Mouse (Mus musculus): ENCODE results near the gene Rnasek.

Gene Rnasek

DNA sequence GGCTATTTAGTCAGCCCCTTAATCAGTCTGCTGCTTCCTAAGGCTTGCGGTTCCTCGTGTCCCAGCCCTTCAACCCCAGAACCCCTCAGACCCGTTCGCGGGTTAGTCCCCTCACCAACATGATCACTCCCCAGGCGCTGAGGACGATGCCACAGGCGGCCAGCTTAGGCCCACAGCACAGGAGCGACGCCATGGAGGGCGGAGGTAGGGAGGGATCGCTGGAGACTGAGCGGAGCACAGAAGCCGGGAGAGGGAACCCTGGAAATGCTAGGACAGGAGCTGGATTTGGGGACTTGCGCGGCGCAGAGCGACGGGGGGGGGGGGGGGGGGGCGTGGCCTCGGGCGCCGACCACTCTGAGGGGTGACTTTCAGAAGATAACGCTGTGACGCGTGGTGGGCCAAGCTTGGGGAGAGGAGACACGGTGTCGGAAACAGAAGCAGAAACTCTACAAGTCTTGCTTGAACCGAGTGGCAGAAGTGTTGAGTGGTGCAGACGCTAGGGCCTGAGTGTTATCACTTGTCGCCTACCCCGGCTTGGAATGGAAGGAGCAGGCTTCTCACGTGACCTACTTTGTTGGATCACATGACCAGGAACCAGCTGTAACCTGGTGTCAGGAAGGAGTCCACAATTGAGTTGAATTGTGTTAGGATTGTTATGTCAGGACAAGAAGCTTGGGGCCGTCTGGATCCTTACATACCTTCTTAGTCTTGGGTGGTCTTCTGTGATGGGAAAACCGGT, at the start of gene Rnasek, which contains the start of gene Gm21988:
Gene Rnasek, minus strand, starts transcription at position 302 of the 739 bp plus-strand sequence.
Gene Gm21988, minus strand, starts transcription at position 290 of the 739 bp plus-strand sequence.
- peak; percentile 88 for DNase-seq (ENCODE audit: low read depth, low spot score)

DNA sequence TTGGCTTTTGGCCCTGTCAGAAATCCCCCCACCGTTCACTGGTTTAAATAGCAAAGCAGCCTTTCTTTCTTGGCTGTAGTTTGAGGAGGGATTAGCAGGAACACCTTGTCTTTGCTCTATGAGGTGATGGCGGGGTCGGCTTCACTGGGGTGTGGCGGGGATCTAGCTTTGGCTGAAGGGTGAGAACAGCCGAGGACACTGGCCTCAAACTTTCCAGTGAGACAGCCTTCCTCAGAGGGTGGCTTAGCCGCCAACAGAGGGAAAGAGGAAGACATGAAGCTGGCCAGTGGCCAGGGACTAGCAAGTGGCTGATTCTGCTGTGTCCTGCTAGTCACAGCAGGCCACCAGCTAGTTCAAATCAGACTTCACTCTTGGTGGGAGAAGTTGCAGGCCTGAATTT, 49.6 kb upstream of the Rnasek start:
- peak; percentile 28 for DNase-seq (ENCODE audit: low read depth, low spot score)

DNA sequence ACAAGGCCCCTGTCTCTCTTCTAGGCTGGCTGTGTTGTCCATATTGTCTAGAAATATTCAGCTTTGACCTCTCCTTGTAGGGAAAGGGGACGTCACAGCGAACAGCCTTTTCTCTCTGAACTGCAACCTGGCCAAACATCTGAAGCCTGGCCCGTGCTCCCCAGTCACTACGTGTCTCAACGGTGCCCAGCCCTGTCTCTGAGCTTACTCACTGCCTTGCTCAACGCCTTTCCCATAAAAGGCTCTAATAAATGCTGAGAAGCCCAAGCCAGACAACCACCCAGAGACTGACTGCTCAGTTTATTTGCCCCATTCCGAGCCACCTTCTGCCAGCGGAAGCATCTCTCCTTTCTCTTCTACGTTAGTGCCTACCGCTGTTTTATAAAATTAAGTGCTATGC, 48.5 kb upstream of the Rnasek start:
- DNase-seq (ENCODE audit: low read depth, low spot score): no peak

GRCm38 (mm10) chr11:70285686-70286085, 46.0 kb upstream of the Rnasek start:
- DNase-seq (ENCODE audit: low read depth, low spot score): no peak

DNA sequence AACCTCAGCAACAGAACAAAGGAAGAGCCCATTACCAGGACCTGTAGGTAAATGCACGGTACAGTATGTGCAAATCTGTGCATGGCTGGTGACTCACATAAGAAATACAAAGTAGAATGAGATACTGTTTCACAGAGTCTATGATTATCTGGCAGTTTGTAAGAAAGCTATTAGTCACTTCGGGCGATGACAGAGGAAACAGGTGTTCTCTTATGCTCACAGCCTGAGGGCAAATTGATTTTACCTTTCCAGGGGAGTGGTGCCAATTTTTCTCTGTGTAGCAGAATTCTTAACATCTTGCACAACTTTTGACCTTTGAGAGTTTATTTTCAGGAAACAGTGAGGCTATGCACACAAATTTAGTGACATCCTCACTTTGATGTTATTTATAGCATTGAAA, 45.1 kb upstream of the Rnasek start:
- DNase-seq (ENCODE audit: low read depth, low spot score): no peak

- no peak for DNase-seq (ENCODE audit: low read depth, low spot score)
These were observed 44.0 kb upstream of the Rnasek start for GRCm38 (mm10) chr11:70283666-70284065.

- no peak for DNase-seq (ENCODE audit: low read depth, low spot score)
These were observed 40.8 kb upstream of the Rnasek start for GRCm38 (mm10) chr11:70280441-70280840.

- no peak for DNase-seq (ENCODE audit: low read depth, low spot score)
These were observed 39.3 kb upstream of the Rnasek start for GRCm38 (mm10) chr11:70278961-70279360.

DNA sequence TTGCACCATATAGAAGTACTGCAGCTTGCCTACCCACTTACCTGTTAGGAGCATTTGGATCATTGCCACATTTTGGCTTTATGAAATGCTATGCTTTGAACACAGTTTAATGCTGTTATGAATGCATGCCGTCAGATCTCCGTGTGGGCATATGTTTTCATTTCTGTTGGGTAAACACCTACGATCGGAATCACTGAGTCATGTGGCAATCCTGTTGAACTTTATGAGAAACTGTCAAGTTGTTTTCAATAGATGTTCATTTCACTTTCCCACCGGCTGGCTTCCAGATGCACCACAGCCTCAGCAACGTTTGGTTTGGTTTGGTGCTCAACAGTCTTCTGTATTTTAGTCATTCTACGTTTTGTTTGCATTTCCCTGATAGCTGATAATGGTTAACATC, 32.0 kb upstream of the Rnasek start:
- no peak for DNase-seq (ENCODE audit: low read depth, low spot score)

- DNase-seq (ENCODE audit: low read depth, low spot score): no peak
These were observed 26.8 kb upstream of the Rnasek start for GRCm38 (mm10) chr11:70266405-70266804.

- no peak for DNase-seq (ENCODE audit: low read depth, low spot score)
These were observed 26.2 kb upstream of the Rnasek start for GRCm38 (mm10) chr11:70265819-70266218.

- no peak for DNase-seq (ENCODE audit: low read depth, low spot score)
These were observed 25.6 kb upstream of the Rnasek start for GRCm38 (mm10) chr11:70265252-70265651.

GRCm38 (mm10) chr11:70259035-70259434, 19.4 kb upstream of the Rnasek start:
- no peak for DNase-seq (ENCODE audit: low read depth, low spot score)

- DNase-seq (ENCODE audit: low read depth, low spot score): no peak
These were observed 15.4 kb upstream of the Rnasek start, which contains the start of gene Alox12 for GRCm38 (mm10) chr11:70254931-70255531. TSS of gene Alox12 (minus strand) at chr11:70255353.

GRCm38 (mm10) chr11:70254337-70254736, 14.7 kb upstream of the Rnasek start:
- no peak for DNase-seq (ENCODE audit: low read depth, low spot score)

GRCm38 (mm10) chr11:70251853-70252252, 12.2 kb upstream of the Rnasek start:
- no peak for DNase-seq (ENCODE audit: low read depth, low spot score)

GRCm38 (mm10) chr11:70250150-70250549, 10.5 kb upstream of the Rnasek start:
- no peak for DNase-seq (ENCODE audit: low read depth, low spot score)

DNA sequence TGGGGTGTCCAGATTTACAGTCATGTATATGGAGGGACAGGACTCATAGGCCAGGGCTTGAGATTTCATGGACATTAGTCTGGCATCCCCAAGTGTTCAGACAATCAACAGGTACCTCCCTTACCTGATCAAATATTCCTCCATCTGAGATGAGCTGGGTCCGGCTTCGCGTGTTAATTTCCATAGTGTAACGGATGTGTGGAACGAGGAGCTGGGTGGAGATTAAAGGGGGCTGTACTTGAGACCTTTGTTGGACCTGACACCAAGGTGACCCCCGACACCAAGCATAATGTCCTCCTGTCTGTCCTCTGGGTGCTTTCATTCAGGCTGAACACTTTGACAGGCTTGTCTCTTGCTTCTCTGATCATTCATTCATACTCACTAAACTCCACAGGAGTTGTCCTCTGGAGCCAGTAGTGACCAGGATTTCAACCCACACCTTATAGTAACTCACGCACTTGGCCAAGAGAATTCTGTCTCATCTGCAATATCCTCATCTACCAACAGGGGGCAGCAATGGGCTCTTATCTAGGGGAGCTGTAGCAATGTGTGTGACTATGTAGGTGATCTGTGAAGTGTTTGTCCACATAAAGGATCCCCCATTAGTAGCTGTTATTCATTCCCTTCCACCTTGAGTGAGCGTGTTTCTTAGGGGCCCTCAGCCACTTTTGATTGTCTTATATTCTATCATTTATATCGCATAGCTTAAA, 7.6 kb upstream of the Rnasek start:
- DNase-seq (ENCODE audit: low read depth, low spot score): no peak

DNA sequence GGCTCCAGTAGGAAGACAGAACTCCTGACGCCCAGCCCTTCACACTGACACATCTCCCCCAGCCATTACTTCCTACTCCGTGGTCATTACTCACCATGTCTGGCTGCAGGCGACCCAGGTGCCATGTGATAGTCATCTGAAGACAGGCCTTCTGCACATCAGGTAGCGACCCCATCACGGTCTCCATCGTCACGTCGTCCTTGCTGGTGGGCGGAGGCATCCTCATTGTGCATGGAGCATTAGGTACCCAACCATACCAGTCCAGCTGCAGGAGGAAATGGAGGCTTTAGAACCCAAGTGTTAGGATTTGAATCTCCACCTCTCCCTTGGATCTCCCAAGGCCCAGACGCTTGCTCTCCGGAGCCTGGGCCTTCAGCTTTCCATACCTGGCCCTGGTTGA, 2.9 kb upstream of the Rnasek start:
- DNase-seq (ENCODE audit: low read depth, low spot score): no peak

DNA sequence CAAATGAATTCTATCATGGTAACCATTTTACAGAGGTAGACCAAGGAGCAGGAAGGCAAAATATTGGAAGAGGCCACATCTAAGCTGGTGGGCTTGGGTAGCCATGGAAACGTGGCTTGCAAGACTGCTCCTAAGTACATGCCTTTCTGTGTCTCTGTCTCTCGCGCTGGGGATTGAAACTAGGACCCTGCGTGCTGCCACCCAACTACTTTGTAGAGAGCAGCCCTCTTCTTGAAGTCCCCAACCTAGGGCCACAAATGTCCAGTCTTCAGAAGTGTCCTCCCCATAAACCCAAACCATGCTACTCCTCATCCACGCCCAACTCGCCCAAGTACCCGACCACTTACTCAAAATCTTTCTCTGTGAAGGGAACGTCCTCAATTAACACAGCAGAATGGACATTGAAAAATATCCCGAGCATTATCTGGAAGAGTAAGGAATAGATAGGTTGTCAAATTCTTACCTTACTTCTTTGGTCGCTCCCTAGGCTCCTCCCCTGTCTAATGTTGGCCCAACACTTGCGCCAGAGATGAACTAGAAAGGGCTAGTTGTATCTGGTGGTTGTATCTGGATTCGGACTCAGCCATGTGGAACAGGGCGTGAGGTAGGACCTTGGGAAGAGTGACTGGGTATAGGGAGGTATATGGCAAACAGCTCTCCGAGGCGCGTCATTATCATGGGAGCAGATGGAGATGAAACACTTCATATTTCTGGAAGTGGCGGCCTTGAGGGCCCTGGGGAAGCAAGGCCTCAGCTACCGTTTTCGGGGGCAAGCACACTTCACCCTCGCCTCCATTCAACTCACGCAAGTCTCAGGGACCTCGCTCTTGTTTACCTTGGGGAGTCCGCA, 826 bp downstream of the Rnasek start:
- DNase-seq (ENCODE audit: low read depth, low spot score): no peak

DNA sequence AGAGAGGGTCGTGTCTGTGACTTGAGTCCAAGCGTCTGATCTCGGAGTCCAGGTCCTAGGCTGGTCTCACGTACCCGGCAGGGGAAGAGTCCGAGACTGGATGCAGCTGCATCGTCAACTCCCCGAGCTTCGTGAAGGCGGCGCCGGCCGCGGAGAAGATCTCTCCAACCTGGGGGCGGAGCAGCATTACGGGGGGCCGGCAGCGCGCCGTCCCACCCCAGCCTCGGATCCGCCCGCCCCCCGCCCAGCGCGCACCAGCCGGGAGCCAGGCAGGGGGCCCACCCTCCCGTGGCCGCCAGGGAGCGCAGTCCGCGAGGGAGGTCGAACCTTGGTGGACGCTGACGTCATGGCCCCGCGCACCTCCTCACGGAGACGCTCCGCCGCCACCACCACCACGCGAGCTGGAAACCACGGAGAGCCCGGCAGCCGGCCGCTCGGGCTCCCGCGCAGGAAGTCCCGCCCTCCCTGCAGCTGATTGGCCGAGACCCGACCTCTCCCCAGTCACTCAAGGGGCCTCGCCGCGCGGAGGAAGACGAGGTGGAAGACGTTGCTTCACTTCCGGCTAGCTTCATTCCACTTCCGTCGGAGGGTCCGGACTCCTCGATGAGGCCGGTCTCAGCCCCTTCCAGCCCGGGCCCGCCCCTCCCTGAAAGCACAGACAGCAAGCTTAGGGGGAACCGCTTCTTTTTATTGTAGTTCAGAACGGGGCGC, 2.0 kb downstream of the Rnasek start, which contains the start of gene 0610010K14Rik:
Gene 0610010K14Rik, minus strand, starts transcription at position 458 of the 711 bp plus-strand sequence.
- DNase-seq (ENCODE audit: low read depth, low spot score): peak; percentile 95
